Mouse (Mus musculus): ENCODE results near the gene Dusp5. TPM values are rescaled to one million over a fixed set of nuclear protein-coding genes. Genes with fewer than 3 reads are reported as not detected.
"Not testable (repeated sequence)": the region's sequence is repeated elsewhere in the genome, so short reads cannot be mapped to it uniquely, and the experiment has no call there.

The Dusp5 gene
- polyA plus RNA-seq, 1 experiment from 2014 or later = 3.0 TPM

DNA sequence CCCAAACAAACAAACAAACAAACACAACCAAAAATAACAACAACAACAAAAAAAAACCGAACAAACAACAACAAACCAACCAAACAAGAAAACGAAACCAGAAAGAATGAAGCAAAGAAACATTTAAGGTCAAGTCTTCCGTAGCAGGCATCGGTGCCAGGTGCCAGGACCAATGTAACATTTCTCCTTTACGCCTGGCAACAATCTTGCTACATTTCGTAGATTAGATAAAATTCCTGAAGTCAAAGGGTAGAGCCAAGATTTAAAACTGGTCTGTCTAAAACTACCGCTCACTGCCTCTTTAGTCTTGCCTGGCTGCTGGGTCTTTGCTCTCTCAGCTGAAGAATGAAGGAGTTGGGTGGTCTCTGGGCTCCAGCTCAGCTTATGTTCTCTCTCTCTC is 47.2 kb downstream of the Dusp5 start:
- no peaks in the 10 kb centered on the region for H3K36me3 ChIP-seq (replicated peaks; ENCODE audit: control insufficient read depth, insufficient read depth)
- WGBS = 90% methylated on average over 7 of the region's 7 CpGs
- no peak for ATAC-seq (ENCODE audit: low FRiP score)
- no peak overlapping the region for H3K27ac ChIP-seq
- no peaks in the 10 kb centered on the region for H3K4me1 ChIP-seq (replicated peaks; ENCODE audit: control insufficient read depth, insufficient read depth, low read length)
- H3K4me3 ChIP-seq (replicated peaks; ENCODE audit: low read length) = no peak overlapping the region
- no peak overlapping the region for H3K9ac ChIP-seq
- no peaks in the 10 kb centered on the region for H3K9me3 ChIP-seq (ENCODE audit: control insufficient read depth, low read length)
- DNase-seq (ENCODE audit: low spot score) = no peak
- no peak overlapping the region for H3K4me2 ChIP-seq (replicated peaks)
- H3K27me3 ChIP-seq (ENCODE audit: control insufficient read depth, insufficient read depth, low read length) = no peaks in the 10 kb centered on the region

DNA sequence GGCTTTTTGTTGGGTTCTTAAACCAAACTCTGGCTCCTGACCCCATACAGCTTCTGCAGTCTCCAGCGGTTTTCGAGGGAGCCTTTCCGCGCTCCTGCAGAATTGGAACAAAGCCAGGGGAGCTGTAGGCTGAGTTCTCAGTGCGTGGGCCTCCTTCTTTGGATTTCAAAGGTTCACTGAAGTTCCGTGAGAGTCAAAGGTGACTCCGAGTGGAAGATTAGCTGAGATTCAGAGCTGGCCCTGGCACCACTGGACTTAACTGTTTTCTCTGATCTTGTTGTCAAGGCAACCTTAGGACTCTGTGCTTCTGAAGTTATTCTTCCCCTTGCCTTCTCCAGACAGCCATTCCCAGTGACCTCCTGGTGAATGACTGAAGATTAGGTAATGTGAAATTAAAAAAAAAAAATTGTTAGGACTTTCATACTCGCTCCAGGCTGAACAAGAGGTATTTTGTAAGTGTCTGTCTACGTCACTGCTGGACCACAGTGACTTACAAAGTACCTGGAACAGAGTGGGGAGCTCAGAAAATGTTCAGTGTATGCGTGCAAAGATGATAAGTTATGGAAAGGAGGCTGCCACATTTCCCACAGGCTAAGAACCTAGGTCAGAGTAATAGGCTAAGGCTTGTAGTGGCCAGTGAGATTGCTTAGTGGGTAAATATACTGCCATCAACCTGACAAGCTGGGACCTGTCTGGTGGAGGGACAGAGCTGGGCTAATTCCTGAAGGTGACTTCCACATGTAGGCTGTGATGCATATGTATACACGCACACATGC is 48.3 kb downstream of the Dusp5 start:
- H3K9me3 ChIP-seq (ENCODE audit: control insufficient read depth, low read length) = no peaks in the 10 kb centered on the region
- no peaks in the 10 kb centered on the region for H3K36me3 ChIP-seq (replicated peaks; ENCODE audit: control insufficient read depth, insufficient read depth)
- no peak overlapping the region for H3K9ac ChIP-seq
- no peak for ATAC-seq (ENCODE audit: low FRiP score)
- H3K27me3 ChIP-seq (ENCODE audit: control insufficient read depth, insufficient read depth, low read length) = no peaks in the 10 kb centered on the region
- no peak overlapping the region for H3K27ac ChIP-seq
- 61% methylated on average over 11 of the region's 11 CpGs for WGBS
- DNase-seq (ENCODE audit: low spot score) = no peak
- H3K4me2 ChIP-seq (replicated peaks) = no peak overlapping the region
- H3K4me3 ChIP-seq (replicated peaks; ENCODE audit: low read length) = no peak overlapping the region
- no peaks in the 10 kb centered on the region for H3K4me1 ChIP-seq (replicated peaks; ENCODE audit: control insufficient read depth, insufficient read depth, low read length)

DNA sequence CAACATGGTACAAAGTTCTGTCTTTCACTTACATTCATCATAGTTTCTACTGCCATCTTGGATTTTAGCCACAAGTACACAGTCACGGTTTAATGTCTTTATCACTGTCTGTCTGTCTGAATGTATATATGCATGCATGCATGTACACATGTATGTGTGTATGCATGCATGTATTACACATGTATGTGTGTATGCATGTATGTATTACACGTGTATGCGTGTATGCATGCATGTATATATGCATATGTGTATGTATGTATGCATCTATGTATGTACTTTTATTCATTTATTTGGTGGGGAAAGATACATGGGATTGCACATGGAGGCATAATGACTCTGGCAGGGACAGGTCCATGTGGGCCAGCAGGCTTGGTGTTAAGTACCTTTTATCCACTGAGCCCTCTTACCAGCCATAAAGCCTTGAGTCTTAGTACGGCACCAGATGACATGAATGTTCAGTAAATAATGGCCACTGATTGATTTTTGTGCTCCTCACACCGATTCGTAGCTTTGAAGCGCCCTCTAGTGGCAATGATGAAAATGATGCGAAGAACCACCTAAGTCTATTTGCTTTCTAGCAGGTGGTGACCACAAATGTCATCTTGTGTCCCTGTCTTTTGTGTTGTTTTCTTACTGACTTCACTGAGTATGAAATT is 49.8 kb downstream of the Dusp5 start:
- H3K4me1 ChIP-seq (replicated peaks; ENCODE audit: control insufficient read depth, insufficient read depth, low read length) = no peaks in the 10 kb centered on the region
- peak; percentile 60; the same call in 1 of the 2 replicates for ATAC-seq (ENCODE audit: low FRiP score)
- H3K4me3 ChIP-seq (replicated peaks; ENCODE audit: low read length) = no peak overlapping the region
- WGBS = 15% methylated on average over 8 of the region's 8 CpGs
- no peaks in the 10 kb centered on the region for H3K9me3 ChIP-seq (ENCODE audit: control insufficient read depth, low read length)
- H3K27me3 ChIP-seq (ENCODE audit: control insufficient read depth, insufficient read depth, low read length) = no peaks in the 10 kb centered on the region
- 0 out of 2 replicates have a peak overlapping the region, but pooled peaks have one; percentile 22 for H3K4me2 ChIP-seq (replicated peaks)
- H3K9ac ChIP-seq = 0 out of 2 replicates have a peak overlapping the region, but pooled peaks have one; percentile 22
- peak; percentile 94 for DNase-seq (ENCODE audit: low spot score)
- no peaks in the 10 kb centered on the region for H3K36me3 ChIP-seq (replicated peaks; ENCODE audit: control insufficient read depth, insufficient read depth)
- H3K27ac ChIP-seq = no peak overlapping the region

DNA sequence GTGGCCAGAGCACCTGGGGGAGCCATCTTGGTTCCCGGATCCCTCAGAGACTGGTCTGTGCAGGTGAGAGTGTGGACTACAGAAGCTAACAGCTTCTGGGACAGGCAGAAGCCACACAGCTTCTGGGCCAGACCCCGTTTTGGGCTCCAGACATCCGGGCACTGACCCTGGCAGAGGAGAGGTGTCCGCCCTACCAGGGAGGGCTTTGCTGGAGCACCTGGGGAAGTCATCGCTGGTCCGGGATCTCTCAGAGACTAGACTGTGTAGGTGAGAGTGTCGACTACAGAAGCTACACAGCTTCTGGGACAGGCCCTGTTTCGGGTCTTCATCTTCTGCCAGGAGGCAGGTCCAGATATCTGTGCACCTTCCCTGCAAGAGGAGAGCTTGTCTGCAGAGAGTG is 51.4 kb downstream of the Dusp5 start:
- DNase-seq (ENCODE audit: low spot score); H3K27me3 ChIP-seq (ENCODE audit: control insufficient read depth, insufficient read depth, low read length); H3K4me2 ChIP-seq (replicated peaks); H3K4me3 ChIP-seq (replicated peaks; ENCODE audit: low read length); H3K36me3 ChIP-seq (replicated peaks; ENCODE audit: control insufficient read depth, insufficient read depth); H3K9ac ChIP-seq; H3K4me1 ChIP-seq (replicated peaks; ENCODE audit: control insufficient read depth, insufficient read depth, low read length); H3K27ac ChIP-seq; ATAC-seq (ENCODE audit: low FRiP score): not testable (repeated sequence)
- peaks cover 10% of the 10 kb centered on the region for H3K9me3 ChIP-seq (ENCODE audit: control insufficient read depth, low read length)
- WGBS = 92% methylated on average over 8 of the region's 8 CpGs

DNA sequence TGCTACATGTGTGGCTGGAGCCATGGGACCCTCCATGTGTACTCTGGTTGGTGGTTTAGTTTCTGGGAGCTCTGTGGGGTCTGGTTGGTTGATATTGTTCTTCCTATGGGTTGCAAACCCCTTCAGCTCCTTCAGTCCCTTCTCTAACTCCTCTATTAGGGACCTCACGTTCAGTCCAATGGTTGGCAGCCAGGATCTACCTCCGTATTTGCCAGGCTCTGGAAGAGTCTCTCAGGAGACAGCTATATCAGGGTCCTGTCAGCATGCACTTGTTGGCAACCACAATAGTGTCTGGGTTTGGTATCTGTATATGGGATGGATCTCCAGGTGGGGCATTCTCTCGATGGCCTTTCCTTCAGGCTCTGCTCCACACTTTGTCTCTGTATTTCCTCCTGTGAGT is 58.8 kb downstream of the Dusp5 start:
- not testable (repeated sequence) for H3K27ac ChIP-seq; H3K36me3 ChIP-seq (replicated peaks; ENCODE audit: control insufficient read depth, insufficient read depth); H3K4me3 ChIP-seq (replicated peaks; ENCODE audit: low read length); ATAC-seq (ENCODE audit: low FRiP score); H3K9ac ChIP-seq; H3K27me3 ChIP-seq (ENCODE audit: control insufficient read depth, insufficient read depth, low read length); H3K4me1 ChIP-seq (replicated peaks; ENCODE audit: control insufficient read depth, insufficient read depth, low read length); DNase-seq (ENCODE audit: low spot score); H3K4me2 ChIP-seq (replicated peaks)
- H3K9me3 ChIP-seq (ENCODE audit: control insufficient read depth, low read length) = peaks cover 18% of the 10 kb centered on the region
- WGBS = 85% methylated on average over 3 of the region's 3 CpGs

DNA sequence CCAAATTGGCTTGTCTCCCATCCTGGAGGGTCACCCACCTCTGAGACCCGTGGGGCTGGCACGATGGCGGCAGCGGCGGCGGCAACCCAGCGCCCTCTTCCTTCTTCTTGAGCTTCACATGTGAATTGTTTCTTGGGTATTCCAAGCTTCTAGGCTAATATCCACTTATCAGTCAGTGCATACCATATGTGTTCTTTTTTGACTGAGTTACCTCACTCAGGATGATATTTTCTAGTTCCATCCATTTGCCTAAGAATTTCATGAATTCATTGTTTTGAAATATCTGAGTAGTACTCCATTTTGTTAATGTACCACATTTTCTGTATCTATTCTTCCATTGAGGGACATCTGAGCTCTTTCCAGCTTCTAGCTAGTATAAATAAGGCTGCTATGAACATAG is 60.1 kb downstream of the Dusp5 start, which contains the start of gene Nutf2-ps1:
TSS of gene Nutf2-ps1 (minus strand) at position 101 of the 400 bp plus-strand sequence.
- not testable (repeated sequence) for H3K36me3 ChIP-seq (replicated peaks; ENCODE audit: control insufficient read depth, insufficient read depth); H3K4me3 ChIP-seq (replicated peaks; ENCODE audit: low read length); H3K27ac ChIP-seq; H3K4me1 ChIP-seq (replicated peaks; ENCODE audit: control insufficient read depth, insufficient read depth, low read length); DNase-seq (ENCODE audit: low spot score); H3K27me3 ChIP-seq (ENCODE audit: control insufficient read depth, insufficient read depth, low read length); H3K9ac ChIP-seq; H3K4me2 ChIP-seq (replicated peaks); ATAC-seq (ENCODE audit: low FRiP score)
- H3K9me3 ChIP-seq (ENCODE audit: control insufficient read depth, low read length) = peaks cover 18% of the 10 kb centered on the region
- 99% methylated on average over 7 of the region's 7 CpGs for WGBS

Other genes with a start within 250 kb of the Dusp5 start
- gene Mxi1, start 218.6 kb upstream of the Dusp5 start, polyA plus RNA-seq (2014; fragmentation: Nextera tagmentation; extraction: Ambion mirVana) = 50.4 and 51.1 TPM in 2 replicates
- 3.9 TPM in 1 of 2 replicates, not detected in the other for gene Gm10197, start 157.3 kb upstream of the Dusp5 start, polyA plus RNA-seq (2014; fragmentation: Nextera tagmentation; extraction: Ambion mirVana)
- gene Smndc1, start 138.5 kb upstream of the Dusp5 start, polyA plus RNA-seq (2014; fragmentation: Nextera tagmentation; extraction: Ambion mirVana) = 35.3 and 35.6 TPM in 2 replicates
- gene Nutf2-ps1, start 60.0 kb downstream of the Dusp5 start, polyA plus RNA-seq (2014; fragmentation: Nextera tagmentation; extraction: Ambion mirVana) = 190 and 201 TPM in 2 replicates
- 50.0 and 53.1 TPM in 2 replicates for gene Smc3, start 71.3 kb downstream of the Dusp5 start, polyA plus RNA-seq (2014; fragmentation: Nextera tagmentation; extraction: Ambion mirVana)
- 0.87 and 0.94 TPM in 2 replicates for gene Rbm20, start 148.2 kb downstream of the Dusp5 start, polyA plus RNA-seq (2014; fragmentation: Nextera tagmentation; extraction: Ambion mirVana)